Mouse (Mus musculus) urinary bladder, adult 18-20 months (tissue): ENCODE results near the gene Fen1.
"Not testable (repeated sequence)": the region's sequence is repeated elsewhere in the genome, so short reads cannot be mapped to it uniquely, and the experiment has no call there.

ENCODE experiments used
- DNase-seq, 2 experiments: peaks; one replicate each; pipeline ENCODE4 v3.0.0; 2022; ENCODE audit warnings: low spot score in 2 of 2, mixed read lengths in 2 of 2

The Fen1 gene

DNA sequence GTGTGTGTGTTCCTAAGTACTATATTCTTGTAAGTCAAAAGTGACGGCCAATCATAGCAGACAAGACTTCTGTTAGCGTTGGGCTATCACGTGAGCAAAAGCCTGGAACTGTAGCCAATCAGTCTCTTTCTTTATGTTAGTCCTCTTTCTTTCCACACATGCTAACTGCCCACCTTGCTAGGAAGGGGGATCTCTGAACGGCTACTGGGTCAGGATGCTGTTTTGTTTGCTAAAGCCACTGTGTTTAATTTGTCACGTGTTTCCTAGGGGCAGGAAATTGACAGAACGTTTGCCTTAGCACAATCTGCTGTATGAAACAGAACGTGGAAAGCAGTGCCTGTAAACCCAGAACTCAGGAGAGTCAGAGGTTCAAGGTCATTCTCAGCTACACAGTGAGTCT is 21.8 kb downstream of the Fen1 start:
- no peak for DNase-seq

DNA sequence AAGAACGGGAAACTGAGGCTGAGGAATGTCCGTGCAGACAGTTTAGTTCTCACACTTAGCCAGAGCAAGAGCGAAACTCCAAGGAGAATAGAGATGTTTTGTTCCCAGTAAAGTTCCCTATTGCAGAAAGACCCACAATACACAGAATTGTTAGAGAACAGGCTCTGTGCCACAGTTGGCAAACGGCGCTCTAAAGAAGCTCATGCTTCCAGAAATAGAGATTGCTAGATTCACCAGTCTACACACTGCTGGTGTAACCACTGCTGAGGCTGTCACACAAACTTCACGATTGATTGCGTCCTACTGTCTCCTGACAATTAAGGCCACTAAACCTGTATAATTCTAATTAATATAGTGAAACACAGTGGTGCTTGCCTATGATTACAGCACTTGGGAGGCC is 22.7 kb downstream of the Fen1 start:
- no peak for DNase-seq

DNA sequence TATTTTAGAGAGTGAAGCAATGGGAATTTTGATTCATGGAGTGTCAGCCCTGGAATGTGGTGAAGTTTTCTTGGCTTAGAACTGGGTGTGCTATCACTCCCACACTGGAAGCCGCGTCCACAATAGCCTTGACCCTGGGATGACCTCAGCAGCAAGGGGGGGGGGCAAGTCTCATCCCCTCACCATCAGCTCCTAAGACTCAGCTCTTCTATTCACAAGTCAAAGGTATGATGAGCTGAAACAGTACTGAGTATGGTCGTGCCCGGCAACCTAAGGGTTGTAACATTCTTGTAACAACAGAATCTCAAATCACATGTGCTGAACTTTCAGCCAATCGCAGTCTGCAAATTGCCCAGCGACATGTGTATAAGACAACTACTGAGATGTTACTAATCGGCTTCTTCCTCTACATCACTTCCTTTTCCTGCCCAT is 27.0 kb downstream of the Fen1 start:
- no peak for DNase-seq

DNA sequence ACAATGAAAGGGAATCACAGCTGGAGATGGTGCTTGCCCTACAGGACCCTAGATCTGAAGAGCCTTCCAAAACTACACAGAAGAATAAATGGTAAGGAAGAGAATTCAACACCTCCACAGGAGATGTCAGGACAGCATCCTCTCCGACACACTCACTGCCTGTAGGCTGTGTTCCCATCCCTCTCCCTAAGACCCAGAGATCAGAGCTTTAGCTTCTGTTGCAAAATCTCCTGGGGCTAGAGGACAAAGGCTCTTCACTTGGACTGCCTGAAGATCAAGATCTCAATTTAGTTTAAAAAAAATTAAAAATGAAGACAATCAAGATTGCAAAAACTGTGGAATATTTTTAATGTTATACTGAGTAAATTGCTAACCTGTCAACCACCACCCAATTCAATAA is 27.5 kb downstream of the Fen1 start:
- DNase-seq: no peak

DNA sequence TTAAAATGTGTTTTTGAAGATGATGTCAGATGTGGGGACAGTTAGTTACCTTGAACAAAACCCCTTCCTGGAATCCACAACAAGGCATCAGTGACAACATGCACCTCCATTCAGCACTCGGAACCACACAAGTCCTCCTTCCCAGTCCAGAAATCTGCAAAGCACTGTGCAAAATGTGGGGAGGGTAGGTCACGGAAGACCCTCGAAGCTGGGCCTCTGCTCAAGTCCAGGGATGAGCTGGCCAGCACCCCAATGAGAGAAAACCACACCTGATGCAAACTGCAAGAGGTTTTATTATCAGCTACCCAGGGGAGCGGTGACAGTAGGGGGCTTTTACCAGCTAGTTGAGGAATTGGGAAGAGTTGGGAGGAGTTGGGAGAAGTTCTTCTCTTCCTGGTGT is 29.0 kb downstream of the Fen1 start:
- no peak for DNase-seq

DNA sequence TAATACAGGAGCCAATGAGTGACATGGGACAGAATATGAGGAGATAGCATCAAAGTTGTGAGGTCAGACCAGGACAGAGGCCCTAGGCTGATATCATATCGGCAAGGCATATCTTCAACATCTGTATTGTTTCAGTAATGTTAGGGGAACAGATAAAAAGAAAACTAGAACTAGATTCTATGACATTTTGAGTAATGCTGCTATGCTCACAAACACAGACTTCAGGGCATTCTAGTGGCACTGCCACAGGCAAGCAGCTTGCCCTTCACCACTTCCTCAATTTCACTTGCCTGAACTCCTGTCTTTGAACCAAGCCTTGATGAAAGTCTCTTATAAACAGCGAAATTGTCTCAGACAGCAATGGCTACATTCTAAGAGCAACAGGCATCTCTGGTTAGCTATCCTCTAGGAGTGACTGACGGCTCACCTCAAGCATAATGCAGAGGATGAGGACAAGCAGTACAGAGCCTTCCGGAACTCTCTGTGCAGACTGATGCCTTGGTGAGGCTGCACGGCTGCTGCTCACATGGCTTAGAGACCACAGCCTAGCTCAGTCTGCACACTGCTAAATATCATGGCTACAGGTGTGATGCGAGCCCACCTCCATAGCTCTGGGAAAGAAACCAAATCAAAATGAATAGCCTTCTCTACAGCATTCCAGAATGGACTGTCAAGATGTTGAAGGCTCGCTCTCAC is 30.0 kb downstream of the Fen1 start:
- DNase-seq: no peak

DNA sequence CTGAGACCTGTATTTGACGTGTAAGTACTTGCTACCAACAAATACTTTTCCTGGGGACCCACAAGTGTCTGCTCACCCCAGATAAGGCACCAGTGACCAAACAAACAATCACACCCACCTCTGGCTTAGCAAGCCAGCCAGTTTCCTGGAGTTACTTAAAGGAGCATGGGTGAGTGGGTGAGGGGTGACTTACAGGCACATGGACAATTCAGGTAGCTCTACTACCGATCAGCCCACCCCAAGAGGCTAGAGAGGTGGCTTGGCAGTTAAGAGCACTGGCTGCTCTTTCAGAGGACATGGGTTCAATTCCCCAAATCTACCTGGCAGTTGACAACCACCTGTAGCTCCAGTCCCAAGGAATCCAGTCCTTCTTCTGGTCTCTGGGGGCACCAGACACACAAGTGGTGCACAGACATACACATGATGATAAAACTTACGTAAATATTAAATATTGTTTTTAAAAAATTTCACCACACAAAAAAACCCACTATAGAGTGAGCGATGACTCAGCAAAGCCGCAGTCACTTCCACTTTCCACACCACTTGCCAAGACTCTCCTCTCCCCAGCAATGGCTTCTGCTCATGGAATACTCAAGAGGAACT is 30.8 kb downstream of the Fen1 start:
- DNase-seq: no peak

DNA sequence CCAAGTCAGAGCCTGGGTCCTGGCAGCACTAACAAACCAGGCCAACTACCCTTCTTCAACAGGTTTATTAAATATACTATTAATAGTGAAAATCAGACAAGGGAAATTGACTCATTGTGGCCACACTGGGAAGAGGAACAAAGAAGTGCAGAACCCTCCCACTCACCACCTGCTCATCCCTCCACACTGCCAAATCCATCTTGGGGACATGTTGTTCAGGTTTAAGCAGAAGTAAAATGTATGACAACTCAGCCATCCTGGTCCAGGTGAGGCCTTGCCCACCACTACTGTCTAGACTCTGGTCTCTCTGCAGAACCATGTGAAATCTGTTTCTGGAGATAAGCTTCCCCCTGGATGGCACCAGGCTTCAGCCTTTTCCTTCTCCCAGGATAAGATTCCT is 32.1 kb downstream of the Fen1 start:
- no peak for DNase-seq

DNA sequence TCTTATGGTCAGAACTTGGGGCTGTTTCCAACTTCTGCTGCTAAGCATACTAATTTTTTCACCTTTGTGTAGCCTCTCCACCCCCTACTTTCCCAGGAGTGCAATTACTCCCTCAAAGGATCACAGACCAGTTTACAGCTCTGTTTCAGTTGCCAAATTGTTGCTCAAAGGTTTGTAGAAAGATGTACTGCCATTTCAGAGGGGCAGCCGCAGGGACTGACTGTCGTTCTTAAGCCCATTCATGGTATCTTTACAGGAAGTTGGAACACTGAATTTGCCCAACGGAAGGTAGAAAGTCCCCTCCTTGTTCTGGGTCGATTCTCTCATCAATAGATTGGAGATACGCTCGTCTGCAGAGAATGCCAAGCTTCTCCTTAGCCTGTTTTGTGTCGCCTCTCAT is 32.6 kb downstream of the Fen1 start:
- no peak for DNase-seq

DNA sequence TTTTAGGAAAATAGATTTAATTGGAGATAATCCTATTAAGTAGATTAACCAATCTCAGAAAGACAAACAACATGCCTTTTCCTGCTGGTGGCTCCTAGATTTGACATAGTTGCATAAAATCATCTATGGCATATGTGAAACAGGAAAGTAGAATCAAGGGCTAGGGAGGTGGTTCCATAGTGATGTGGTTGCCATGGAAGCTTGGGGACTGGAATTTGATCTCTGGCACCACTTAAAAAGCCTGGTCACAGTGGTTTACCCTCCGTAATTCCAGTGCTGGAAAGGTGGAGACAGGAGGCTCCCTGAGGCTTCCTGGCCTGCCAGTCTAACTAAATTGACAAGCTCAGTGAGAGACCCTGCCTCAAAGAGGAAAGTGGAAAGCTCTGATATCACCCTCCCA is 33.5 kb downstream of the Fen1 start:
- no peak for DNase-seq

DNA sequence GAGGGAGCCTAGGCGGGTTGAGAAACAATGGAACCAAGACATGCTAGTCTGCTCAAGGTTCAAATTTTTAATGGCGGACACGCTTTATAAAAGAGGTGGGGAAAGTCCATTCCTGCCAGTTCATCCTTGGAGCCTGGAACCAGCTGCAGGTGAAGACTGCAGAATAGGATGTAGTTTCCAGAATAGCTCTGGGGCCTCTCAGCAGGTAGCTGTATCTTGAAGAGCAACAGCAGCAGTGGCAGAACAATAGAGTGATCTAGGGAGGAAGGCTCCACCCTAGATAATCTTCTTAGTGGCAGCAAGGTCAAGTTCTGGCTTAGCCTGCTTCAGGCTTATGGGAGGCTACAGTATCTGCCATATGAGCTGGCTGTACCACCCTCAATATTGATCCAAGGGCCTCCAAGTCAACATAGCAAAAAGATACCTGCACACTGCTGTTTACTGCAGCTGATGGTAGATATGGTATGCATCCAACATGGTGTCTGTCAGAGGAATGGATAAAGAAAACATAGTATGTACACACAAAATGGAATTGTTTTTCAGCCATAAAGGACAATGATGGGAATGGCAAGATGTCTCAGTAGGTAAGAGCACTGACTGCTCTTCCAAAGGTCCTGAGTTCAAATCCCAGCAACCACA is 34.2 kb downstream of the Fen1 start:
- DNase-seq: not testable (repeated sequence)

DNA sequence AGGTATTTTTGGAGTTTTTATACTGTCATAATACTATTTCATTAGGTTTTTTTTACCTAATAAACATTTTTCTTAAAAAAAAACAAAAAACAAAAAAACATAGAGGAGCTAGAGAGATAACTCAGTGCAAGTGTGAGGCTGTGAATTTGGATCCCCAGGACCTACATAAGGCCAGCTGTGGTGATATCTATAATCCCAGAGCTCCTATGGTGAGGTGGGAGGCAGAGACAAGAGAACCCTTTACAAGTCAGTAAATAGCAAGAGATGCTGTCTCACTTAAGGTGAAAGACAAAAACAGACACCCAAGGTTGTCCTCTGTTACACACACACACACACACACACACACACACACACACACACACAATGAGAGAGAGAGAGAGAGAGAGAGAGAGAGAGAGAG is 34.8 kb downstream of the Fen1 start:
- no peak for DNase-seq

DNA sequence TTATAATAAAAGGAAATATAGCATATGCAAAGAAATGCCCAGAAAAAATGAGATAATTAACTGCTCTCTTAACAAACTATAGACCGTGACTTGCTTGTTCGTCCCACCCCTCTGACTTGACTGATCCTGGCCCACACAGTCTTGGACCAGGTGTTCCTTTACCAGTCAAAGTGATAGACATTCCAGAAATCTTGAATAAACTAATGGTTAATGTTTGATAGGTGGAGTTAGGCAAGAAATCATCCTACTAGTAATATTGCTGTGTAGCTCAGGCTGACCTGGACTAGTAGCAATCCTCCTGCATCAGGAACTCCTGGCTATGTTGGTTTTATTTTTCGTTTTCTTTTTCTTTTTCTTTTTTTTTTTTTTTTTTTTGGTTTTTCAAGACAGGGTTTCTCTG is 35.5 kb downstream of the Fen1 start:
- no peak for DNase-seq

DNA sequence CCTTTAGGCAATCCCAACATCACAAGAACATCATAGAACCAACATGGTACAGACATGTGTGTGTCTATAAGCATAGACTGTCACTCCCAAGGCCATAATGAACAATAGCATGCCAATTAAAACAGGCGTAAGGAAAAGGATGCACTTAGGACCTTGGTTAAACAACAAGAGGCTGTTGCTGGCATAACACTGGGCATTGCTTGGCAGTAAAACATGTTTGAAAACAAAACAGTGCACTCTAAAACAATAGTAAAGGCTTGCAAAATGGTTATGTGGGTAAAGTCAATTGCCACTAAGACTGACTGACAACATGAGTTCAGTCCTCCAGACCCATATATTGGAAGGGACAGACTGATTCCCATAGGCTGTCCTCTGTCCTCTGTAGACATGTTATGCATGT is 36.0 kb downstream of the Fen1 start:
- no peak for DNase-seq

DNA sequence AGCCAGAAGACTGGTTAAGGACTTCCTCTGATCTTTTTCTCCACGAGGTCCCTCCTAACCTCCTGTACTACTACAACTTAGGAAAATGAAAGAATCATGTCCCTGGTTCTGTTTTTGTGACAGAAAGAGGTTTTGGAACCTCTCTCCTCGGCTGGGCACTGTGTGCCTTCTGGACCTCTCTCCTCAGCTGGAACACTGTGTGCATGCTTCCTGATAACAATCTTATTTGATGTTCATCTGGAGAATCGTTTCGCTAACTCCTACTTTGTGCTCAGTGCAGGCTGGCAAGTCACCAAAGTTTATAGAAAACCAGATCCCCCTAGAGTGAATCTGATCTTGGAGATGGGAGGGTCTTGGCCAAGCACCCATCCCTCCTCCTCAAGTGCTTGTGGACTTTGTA is 36.9 kb downstream of the Fen1 start:
- no peak for DNase-seq

DNA sequence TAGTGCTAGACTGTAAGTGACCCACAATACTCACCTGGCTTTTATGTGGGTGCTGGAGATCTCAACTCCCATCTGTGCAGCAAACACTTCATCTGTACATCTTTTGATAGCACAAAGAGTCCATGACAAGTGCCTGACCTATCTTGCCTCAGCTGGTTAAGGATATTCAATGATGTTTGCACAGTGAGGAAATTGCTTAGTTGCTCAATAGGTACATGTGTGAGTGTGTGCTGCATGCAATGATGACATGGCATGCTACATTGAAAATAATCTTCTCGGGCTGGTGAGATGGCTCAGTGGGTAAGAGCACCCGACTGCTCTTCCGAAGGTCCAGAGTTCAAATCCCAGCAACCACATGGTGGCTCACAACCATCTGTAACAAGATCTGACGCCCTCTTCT is 38.0 kb downstream of the Fen1 start:
- DNase-seq: not testable (repeated sequence)

DNA sequence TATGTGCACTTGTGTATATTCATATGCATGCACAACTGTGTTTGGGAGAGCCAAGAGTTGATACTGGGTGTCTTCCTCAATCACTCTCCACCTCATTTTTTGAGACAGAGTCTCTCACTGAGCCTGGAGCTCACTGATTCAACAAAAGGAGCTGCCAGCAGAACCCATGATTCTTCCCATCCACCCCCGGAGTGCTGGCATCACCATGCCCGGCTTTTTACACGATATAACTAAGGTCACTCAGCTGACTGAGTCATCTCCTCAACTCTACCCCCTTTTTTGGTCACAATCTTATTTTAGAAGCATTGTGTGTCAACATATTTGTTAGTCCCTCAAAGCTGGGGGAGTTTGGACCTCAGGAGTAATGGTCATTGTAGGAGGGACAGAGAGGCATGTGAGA is 40.1 kb downstream of the Fen1 start:
- DNase-seq: no peak

DNA sequence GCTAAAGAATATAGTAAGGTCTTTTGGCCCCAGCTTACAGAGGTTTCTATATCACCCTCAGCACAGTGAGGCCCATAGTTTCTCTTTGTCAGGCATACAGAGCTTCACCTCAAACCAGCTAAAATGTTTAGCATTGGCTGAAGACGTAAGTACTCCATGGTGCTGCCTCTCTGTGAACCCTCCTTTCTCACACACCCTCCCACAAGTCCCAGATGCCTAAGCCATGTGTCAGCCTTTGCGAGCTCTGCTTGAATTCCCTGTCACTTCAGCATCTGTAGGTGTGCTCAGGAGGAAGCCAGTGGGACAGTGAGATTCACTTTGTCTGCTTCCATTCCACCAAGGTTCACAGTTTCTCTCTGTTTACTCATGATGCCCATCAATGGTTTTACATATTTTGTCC is 46.2 kb downstream of the Fen1 start:
- DNase-seq: no peak

DNA sequence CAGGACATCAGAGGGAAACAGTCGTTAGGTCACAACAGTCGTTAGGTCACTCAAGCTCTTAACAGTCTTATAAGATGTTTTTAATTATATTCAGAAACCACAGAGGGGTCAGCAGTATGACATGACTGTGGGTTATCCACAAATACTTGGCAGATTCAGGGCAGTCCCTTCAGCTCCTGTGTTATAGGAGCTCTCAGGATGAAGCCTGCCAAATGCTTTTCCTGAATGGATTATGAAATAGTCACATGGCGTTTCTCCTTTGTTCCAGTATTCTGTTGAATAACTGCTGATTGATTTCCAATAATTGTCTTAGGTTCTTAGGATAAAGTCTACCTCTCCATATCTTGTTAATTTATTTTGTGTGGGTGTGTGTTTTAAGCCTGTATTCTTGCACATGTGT is 54.8 kb downstream of the Fen1 start:
- no peak for DNase-seq
